Mouse (Mus musculus): Measurements from ENCODE around the gene Ggact. TPM values are rescaled to one million over a fixed set of nuclear protein-coding genes. Genes with fewer than 3 reads are reported as not detected.

Gene Ggact
- polyA plus RNA-seq, 1 experiment = 18.1 TPM

DNA sequence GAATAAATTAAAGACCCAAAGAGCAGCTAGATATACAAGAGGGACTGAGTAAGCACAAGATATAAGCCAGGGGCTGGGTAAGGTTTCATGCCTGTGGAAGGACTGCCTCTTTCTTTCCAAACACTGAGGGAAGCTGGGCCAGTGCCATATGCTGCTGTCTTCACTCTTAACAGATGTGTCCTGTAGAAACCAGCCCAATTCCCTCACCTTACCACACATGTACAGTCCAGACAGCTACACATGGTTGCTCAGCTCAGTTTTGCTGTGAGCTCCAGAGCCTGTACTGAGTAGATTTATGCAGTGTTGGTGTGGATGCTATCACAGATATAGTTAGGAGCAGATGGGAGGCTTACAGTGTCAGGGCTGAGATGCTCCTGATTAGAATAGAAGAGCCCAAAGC is 12.9 kb downstream of the Ggact start:
- no peaks in the 10 kb centered on the region for H3K27me3 ChIP-seq (ENCODE audit: control insufficient read depth, insufficient read depth, insufficient read length)
- no peaks in the 10 kb centered on the region for H3K79me3 ChIP-seq (ENCODE audit: low read depth)
- no peaks in the 10 kb centered on the region for H3K79me2 ChIP-seq (ENCODE audit: control insufficient read depth, insufficient read depth)
- TF ChIP-seq MYOD1 (IDR thresholded peaks at IDR 0.05; ENCODE audit: control insufficient read depth, insufficient read length, low read depth) (no peak), CTCF (IDR thresholded peaks at IDR 0.05; ENCODE audit: control insufficient read depth, insufficient read depth, insufficient read length) (no peak), CEBPB (IDR thresholded peaks at IDR 0.05; ENCODE audit: low read depth) (no peak), FOSL1 (IDR thresholded peaks at IDR 0.05; ENCODE audit: insufficient read depth, low read length, poor library complexity, severe bottlenecking) (no peak), USF1 (IDR thresholded peaks at IDR 0.05; ENCODE audit: low read depth) (no peak), MAX (IDR thresholded peaks at IDR 0.05) (no peak)
- H3K4me3 ChIP-seq (ENCODE audit: insufficient read depth, poor library complexity, severe bottlenecking) = no peak overlapping the region
- peaks cover 10% of the 10 kb centered on the region for H3K36me3 ChIP-seq (ENCODE audit: control insufficient read depth, insufficient read depth)
- H3ac ChIP-seq (ENCODE audit: control insufficient read depth, insufficient read length, low read depth) = no peak overlapping the region

DNA sequence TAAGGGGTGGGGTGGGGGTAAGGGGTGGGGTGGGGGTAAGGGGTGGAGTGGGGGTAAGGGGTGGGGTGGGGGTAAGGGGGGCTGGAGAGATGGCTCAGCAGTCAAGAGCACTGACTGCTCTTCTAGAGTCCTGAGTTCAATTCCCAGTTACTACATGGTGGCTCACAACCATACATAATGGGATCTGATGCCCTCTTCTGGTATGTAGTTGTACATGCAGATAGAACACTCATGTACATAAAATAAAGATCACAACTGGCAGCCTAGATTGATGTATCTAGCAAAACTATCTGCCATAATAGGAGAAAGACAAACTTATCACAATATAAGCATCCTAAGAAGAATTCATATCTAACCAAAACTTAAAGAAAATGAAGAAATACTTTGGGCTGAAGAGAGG is 15.0 kb downstream of the Ggact start:
- H3K4me3 ChIP-seq (ENCODE audit: insufficient read depth, poor library complexity, severe bottlenecking) = no peak overlapping the region
- no peak for TF ChIP-seq CTCF (IDR thresholded peaks at IDR 0.05; ENCODE audit: control insufficient read depth, insufficient read depth, insufficient read length)
- TF ChIP-seq USF1 (IDR thresholded peaks at IDR 0.05; ENCODE audit: low read depth) = no peak
- no peak for TF ChIP-seq MYOD1 (IDR thresholded peaks at IDR 0.05; ENCODE audit: control insufficient read depth, insufficient read length, low read depth)
- TF ChIP-seq CEBPB (IDR thresholded peaks at IDR 0.05; ENCODE audit: low read depth) = no peak
- TF ChIP-seq FOSL1 (IDR thresholded peaks at IDR 0.05; ENCODE audit: insufficient read depth, low read length, poor library complexity, severe bottlenecking) = no peak
- TF ChIP-seq MAX (IDR thresholded peaks at IDR 0.05) = no peak
- no peak for TF ChIP-seq MYOG (IDR thresholded peaks at IDR 0.05; ENCODE audit: control insufficient read depth, extremely low read depth, insufficient read length)
- H3K27me3 ChIP-seq (ENCODE audit: control insufficient read depth, insufficient read depth, insufficient read length) = no peaks in the 10 kb centered on the region
- H3K79me3 ChIP-seq (ENCODE audit: low read depth) = no peaks in the 10 kb centered on the region
- H3K79me2 ChIP-seq (ENCODE audit: control insufficient read depth, insufficient read depth) = no peaks in the 10 kb centered on the region
- peaks cover 3% of the 10 kb centered on the region for H3K36me3 ChIP-seq (ENCODE audit: control insufficient read depth, insufficient read depth)
- no peak overlapping the region for H3ac ChIP-seq (ENCODE audit: control insufficient read depth, insufficient read length, low read depth)

DNA sequence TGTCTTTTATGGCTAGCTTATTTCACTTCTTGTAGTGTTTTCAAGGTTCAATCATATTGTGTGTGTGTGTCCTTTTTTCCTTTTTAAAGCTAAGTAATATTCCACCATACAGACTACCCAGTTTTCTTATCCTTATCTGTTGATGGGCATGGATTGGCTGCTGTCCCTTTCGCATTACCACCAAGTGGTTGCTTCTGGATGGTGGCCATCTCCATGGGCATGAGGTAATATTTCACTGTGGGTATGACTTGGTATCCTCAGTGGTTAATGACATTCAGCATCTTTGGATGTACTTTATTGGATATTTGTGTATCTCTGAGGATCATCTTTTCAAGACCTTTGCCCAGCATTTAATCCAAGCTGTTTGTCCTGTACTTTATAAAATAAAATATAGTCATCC is 17.5 kb downstream of the Ggact start:
- H3K79me3 ChIP-seq (ENCODE audit: low read depth) = no peaks in the 10 kb centered on the region
- H3K4me3 ChIP-seq (ENCODE audit: insufficient read depth, poor library complexity, severe bottlenecking) = no peak overlapping the region
- TF ChIP-seq MYOD1 (IDR thresholded peaks at IDR 0.05; ENCODE audit: control insufficient read depth, insufficient read length, low read depth) (no peak), MAX (IDR thresholded peaks at IDR 0.05) (no peak), MYOG (IDR thresholded peaks at IDR 0.05; ENCODE audit: control insufficient read depth, extremely low read depth, insufficient read length) (no peak), USF1 (IDR thresholded peaks at IDR 0.05; ENCODE audit: low read depth) (no peak), FOSL1 (IDR thresholded peaks at IDR 0.05; ENCODE audit: insufficient read depth, low read length, poor library complexity, severe bottlenecking) (no peak), CTCF (IDR thresholded peaks at IDR 0.05; ENCODE audit: control insufficient read depth, insufficient read depth, insufficient read length) (no peak), CEBPB (IDR thresholded peaks at IDR 0.05; ENCODE audit: low read depth) (no peak)
- no peaks in the 10 kb centered on the region for H3K27me3 ChIP-seq (ENCODE audit: control insufficient read depth, insufficient read depth, insufficient read length)
- peaks cover 15% of the 10 kb centered on the region for H3K36me3 ChIP-seq (ENCODE audit: control insufficient read depth, insufficient read depth)
- H3ac ChIP-seq (ENCODE audit: control insufficient read depth, insufficient read length, low read depth) = no peak overlapping the region
- no peaks in the 10 kb centered on the region for H3K79me2 ChIP-seq (ENCODE audit: control insufficient read depth, insufficient read depth)

DNA sequence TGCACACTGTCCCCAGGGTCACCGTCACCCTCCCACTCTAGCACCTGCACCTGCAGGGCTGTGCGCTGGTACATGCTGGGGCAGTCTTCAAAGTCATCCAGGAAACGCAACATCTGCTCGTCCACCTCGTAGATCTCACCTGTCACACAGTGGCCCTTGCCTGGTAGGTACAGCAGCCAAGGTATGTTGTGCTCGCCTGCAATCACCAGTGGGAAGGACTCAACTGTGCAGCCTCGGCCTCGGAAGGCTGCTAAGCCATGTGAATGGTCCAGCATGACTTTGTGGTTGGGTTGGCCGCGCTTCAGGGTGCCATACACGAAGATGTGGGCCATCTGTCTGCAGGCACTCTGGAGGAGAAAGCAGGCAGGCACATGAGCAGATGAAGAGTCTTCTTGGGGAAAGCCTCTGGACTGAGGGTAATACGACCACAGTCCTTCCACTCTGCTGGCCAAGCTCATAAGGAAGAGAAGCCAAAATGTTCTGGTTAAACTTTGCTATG is 22.0 kb downstream of the Ggact start:
- Histone ChIP-seq H3K4me3 (ENCODE audit: insufficient read depth, poor library complexity, severe bottlenecking) (no peak overlapping the region), H3ac (ENCODE audit: control insufficient read depth, insufficient read length, low read depth) (no peak overlapping the region), H3K36me3 (ENCODE audit: control insufficient read depth, insufficient read depth) (peaks cover 25% of the 10 kb centered on the region), H3K79me3 (ENCODE audit: low read depth) (no peaks in the 10 kb centered on the region), H3K27me3 (ENCODE audit: control insufficient read depth, insufficient read depth, insufficient read length) (no peaks in the 10 kb centered on the region), H3K79me2 (ENCODE audit: control insufficient read depth, insufficient read depth) (no peaks in the 10 kb centered on the region)
- no peak for TF ChIP-seq CTCF (IDR thresholded peaks at IDR 0.05; ENCODE audit: control insufficient read depth, insufficient read depth, insufficient read length)

DNA sequence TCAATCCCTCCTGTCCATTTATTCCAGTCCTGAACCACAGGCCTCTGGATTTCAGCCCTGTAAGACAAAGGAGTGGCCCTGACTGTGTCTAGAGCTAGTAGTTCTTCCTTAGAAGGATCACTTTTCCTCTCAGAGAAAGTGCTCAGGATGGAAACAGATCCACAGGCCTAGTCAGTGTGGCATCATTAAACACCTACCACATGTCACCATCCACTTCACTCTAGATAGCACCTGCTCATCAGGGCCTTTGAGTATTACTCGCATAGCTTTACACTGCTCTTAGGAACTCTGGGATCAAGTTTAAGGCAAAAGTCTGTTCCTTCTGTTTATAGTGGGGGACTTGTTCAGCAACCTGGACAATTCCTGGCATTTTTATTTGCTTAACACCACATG is 25.1 kb downstream of the Ggact start:
- TF ChIP-seq MYOG (IDR thresholded peaks at IDR 0.05; ENCODE audit: control insufficient read depth, extremely low read depth, insufficient read length) = no peak
- Histone ChIP-seq H3K4me3 (ENCODE audit: insufficient read depth, poor library complexity, severe bottlenecking) (no peak overlapping the region), H3K79me3 (ENCODE audit: low read depth) (no peaks in the 10 kb centered on the region), H3K79me2 (ENCODE audit: control insufficient read depth, insufficient read depth) (no peaks in the 10 kb centered on the region), H3K27me3 (ENCODE audit: control insufficient read depth, insufficient read depth, insufficient read length) (no peaks in the 10 kb centered on the region), H3ac (ENCODE audit: control insufficient read depth, insufficient read length, low read depth) (no peak overlapping the region), H3K36me3 (ENCODE audit: control insufficient read depth, insufficient read depth) (peaks cover 23% of the 10 kb centered on the region)

DNA sequence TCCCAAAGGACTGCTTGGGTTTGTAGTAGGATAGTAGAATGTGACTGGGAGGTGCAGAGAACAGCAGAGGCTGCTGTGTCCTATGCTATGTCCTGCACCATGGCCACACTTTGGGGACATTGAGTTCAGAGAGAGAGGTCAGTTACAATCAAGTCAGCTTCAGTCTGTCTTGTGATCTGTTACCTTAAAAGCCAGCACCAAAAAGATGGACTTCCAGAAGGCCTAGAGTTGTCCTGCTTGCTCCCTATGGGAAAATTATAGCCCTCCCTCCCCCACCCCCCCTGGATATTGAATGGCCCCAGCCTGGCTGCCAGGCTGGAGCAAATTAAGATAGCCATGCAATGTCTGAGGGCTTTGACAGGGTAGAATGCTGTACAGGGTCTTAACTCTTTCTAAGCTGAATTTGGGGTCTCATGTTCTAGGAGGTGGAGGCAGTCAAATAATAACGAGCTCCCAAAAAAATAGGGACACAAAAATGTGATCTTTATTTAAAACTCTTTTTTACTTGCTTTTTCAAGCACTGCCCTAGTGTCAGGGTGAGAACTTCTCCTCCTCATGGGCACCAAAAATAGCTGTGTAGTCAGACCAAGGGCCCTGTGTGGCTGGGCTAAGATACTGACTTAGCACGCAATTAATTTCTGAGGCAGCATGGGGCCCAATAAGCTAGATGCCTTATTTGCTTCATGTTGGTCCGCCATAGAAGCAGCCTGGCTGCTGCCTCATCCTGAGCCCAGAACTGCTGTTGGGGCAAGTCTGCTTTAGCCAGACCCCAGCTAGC is 25.7 kb downstream of the Ggact start:
- Histone ChIP-seq H3K4me3 (ENCODE audit: insufficient read depth, poor library complexity, severe bottlenecking) (no peak overlapping the region), H3K36me3 (ENCODE audit: control insufficient read depth, insufficient read depth) (peaks cover 23% of the 10 kb centered on the region), H3K27me3 (ENCODE audit: control insufficient read depth, insufficient read depth, insufficient read length) (no peaks in the 10 kb centered on the region), H3K79me2 (ENCODE audit: control insufficient read depth, insufficient read depth) (no peaks in the 10 kb centered on the region), H3ac (ENCODE audit: control insufficient read depth, insufficient read length, low read depth) (no peak overlapping the region), H3K79me3 (ENCODE audit: low read depth) (no peaks in the 10 kb centered on the region)
- TF ChIP-seq MYOD1 (IDR thresholded peaks at IDR 0.05; ENCODE audit: control insufficient read depth, insufficient read length, low read depth) (no peak), USF1 (IDR thresholded peaks at IDR 0.05; ENCODE audit: low read depth) (no peak), MYOG (IDR thresholded peaks at IDR 0.05; ENCODE audit: control insufficient read depth, extremely low read depth, insufficient read length) (no peak), FOSL1 (IDR thresholded peaks at IDR 0.05; ENCODE audit: insufficient read depth, low read length, poor library complexity, severe bottlenecking) (no peak), CEBPB (IDR thresholded peaks at IDR 0.05; ENCODE audit: low read depth) (no peak)
